Mouse (Mus musculus): ENCODE results near the gene Cbx6.

The Cbx6 gene

GRCm38 (mm10) chr15:79807050-79807449 lies 27.4 kb downstream of the Cbx6 start:
- in situ Hi-C loops (cut with MboI, MseI) = no loop called here

- in situ Hi-C loops (cut with MboI, MseI) = no loop called here
Observed at GRCm38 (mm10) chr15:79805246-79805645, 29.2 kb downstream of the Cbx6 start.

GRCm38 (mm10) chr15:79804352-79805071 lies 30.0 kb downstream of the Cbx6 start, which contains the start of gene Nptxr:
TSS of gene Nptxr (minus strand) at chr15:79804766.
- in situ Hi-C loops (cut with MboI, MseI) = no loop called here

- in situ Hi-C loops (cut with MboI, MseI) = no loop called here
Observed at GRCm38 (mm10) chr15:79803533-79804351, 30.7 kb downstream of the Cbx6 start.

GRCm38 (mm10) chr15:79802304-79802703 lies 32.2 kb downstream of the Cbx6 start:
- in situ Hi-C loops (cut with MboI, MseI) = no loop called here

- in situ Hi-C loops (cut with MboI, MseI) = no loop called here
Observed at GRCm38 (mm10) chr15:79801646-79802045, 32.8 kb downstream of the Cbx6 start.

- in situ Hi-C loops (cut with MboI, MseI) = no loop called here
Observed at GRCm38 (mm10) chr15:79800701-79801100, 33.8 kb downstream of the Cbx6 start.

- in situ Hi-C loops (cut with MboI, MseI) = loop anchor here in 1 of 2 experiments (10.0 kb wide), 1 partner anchor 1536 kb away; no protein-coding TSS in a partner anchor
Observed at GRCm38 (mm10) chr15:79798591-79798990, 35.9 kb downstream of the Cbx6 start.

GRCm38 (mm10) chr15:79797680-79798079 lies 36.8 kb downstream of the Cbx6 start:
- in situ Hi-C loops (cut with MboI, MseI) = loop anchor here in 1 of 2 experiments (10.0 kb wide), 1 partner anchor 1537 kb away; no protein-coding TSS in a partner anchor

- in situ Hi-C loops (cut with MboI, MseI) = loop anchor here in 1 of 2 experiments (10.0 kb wide), 1 partner anchor 1538 kb away; no protein-coding TSS in a partner anchor
Observed at GRCm38 (mm10) chr15:79797096-79797495, 37.4 kb downstream of the Cbx6 start.

- in situ Hi-C loops (cut with MboI, MseI) = loop anchor here in 1 of 2 experiments (10.0 kb wide), 1 partner anchor 1539 kb away; no protein-coding TSS in a partner anchor
Observed at GRCm38 (mm10) chr15:79796256-79796655, 38.2 kb downstream of the Cbx6 start.

- in situ Hi-C loops (cut with MboI, MseI) = loop anchor here in 1 of 2 experiments (10.0 kb wide), 1 partner anchor 1541 kb away; no protein-coding TSS in a partner anchor
Observed at GRCm38 (mm10) chr15:79794173-79794572, 40.3 kb downstream of the Cbx6 start.

GRCm38 (mm10) chr15:79793076-79793475 lies 41.4 kb downstream of the Cbx6 start:
- in situ Hi-C loops (cut with MboI, MseI) = loop anchor here in 1 of 2 experiments (10.0 kb wide), 1 partner anchor 1542 kb away; no protein-coding TSS in a partner anchor

- in situ Hi-C loops (cut with MboI, MseI) = loop anchor here in 1 of 2 experiments (10.0 kb wide), 1 partner anchor 1542 kb away; no protein-coding TSS in a partner anchor
Observed at GRCm38 (mm10) chr15:79792455-79792854, 42.0 kb downstream of the Cbx6 start.

- in situ Hi-C loops (cut with MboI, MseI) = loop anchor here in 1 of 2 experiments (10.0 kb wide), 1 partner anchor 1543 kb away; no protein-coding TSS in a partner anchor
Observed at GRCm38 (mm10) chr15:79791502-79791901, 43.0 kb downstream of the Cbx6 start.

GRCm38 (mm10) chr15:79790905-79791304 lies 43.6 kb downstream of the Cbx6 start:
- in situ Hi-C loops (cut with MboI, MseI) = loop anchor here in 1 of 2 experiments (10.0 kb wide), 1 partner anchor 1544 kb away; no protein-coding TSS in a partner anchor

GRCm38 (mm10) chr15:79790111-79790510 lies 44.4 kb downstream of the Cbx6 start:
- in situ Hi-C loops (cut with MboI, MseI) = loop anchor here in 1 of 2 experiments (10.0 kb wide), 1 partner anchor 1545 kb away; no protein-coding TSS in a partner anchor

- in situ Hi-C loops (cut with MboI, MseI) = no loop called here
Observed at GRCm38 (mm10) chr15:79787815-79788214, 46.7 kb downstream of the Cbx6 start.

GRCm38 (mm10) chr15:79785056-79785455 lies 49.4 kb downstream of the Cbx6 start:
- in situ Hi-C loops (cut with MboI, MseI) = no loop called here

GRCm38 (mm10) chr15:79777749-79778148 lies 56.7 kb downstream of the Cbx6 start, which contains the start of gene Dnal4:
TSS of gene Dnal4 (minus strand) at chr15:79777849.
- in situ Hi-C loops (cut with MboI, MseI) = no loop called here

- in situ Hi-C loops (cut with MboI, MseI) = no loop called here
Observed at GRCm38 (mm10) chr15:79775662-79776061, 58.8 kb downstream of the Cbx6 start.
